In the genomic region with DNA sequence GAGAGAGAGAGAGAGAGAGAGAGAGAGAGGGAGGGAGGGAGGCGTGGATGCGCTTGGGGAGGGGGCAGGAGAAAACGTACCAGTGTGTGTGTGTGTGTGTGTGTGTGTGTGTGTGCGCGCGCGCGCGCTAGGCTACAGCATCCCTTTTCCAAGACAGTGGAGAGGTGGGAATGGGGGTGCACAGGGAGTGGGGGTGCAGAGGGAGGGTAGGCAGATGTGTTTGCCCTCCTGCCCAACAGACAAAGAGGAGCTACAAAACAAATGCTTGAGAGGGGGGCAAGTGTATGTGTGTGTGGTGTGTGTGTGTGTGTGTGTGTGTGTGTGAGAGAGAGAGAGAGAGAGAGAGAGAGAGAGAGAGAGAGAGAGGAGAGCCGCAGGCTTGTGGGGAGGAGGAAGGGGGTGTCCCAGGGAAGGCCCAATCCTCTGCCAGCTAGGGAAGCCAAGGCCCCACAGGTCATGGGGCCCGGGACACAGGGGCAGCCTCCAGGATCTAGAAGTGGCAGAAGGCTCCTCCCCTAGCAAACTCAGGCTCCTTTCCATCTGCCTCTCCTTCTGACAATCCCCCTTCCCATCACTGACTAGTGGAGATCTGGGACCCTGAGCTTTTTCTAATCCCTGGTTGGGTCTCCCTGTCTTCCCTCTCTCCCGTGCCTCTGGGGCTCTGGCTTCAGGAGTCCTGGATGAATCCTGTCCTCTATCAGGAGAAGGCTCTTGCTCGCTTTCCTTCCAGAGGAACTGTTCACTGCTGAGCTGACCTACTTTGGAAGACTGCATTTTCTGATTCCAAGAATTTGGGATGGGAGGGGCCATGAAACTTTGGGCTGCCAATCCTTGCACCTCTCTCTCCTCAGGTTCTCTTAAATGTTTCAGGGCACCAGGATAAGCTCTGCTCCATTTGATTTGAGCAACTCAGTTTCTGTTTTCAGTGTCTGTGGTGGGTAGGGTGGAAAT, we compare ENCODE assay signal across 8 mouse cellular contexts. TPM values are rescaled to one million over a fixed set of nuclear protein-coding genes. Genes with fewer than 3 reads are reported as not detected.
DNase-seq lines count a peak whose midpoint lies in the region; ATAC-seq and TF ChIP-seq lines count a peak whose summit lies in the region.

No protein-coding gene starts in this region.

- H3K4me2 ChIP-seq in heart, embryonic 13.5 days, result peak overlapping the region; percentile 92
- H3K4me2 ChIP-seq in kidney, embryonic 14.5 days (replicated peaks; ENCODE audit: low read depth, low read length), result peak overlapping the region; percentile 81
- peak overlapping the region; percentile 75 for H3K4me2 ChIP-seq in liver, embryonic 14.5 days (ENCODE audit: low read depth)
- H3K4me2 ChIP-seq in neural tube, embryonic 15.5 days, result peak overlapping the region; percentile 64

- peak overlapping the region; percentile 24; the same call in 1 of the 2 replicates for H3K27ac ChIP-seq in heart, embryonic 13.5 days (replicated peaks)
- peak overlapping the region; percentile 2; the same call in 1 of the 2 replicates for H3K27ac ChIP-seq in kidney, embryonic 14.5 days (ENCODE audit: low read depth, low read length)
- H3K27ac ChIP-seq in liver, embryonic 14.5 days, result no peak overlapping the region
- peak overlapping the region; percentile 96 for H3K27ac ChIP-seq in neural tube, embryonic 15.5 days (replicated peaks)

- ATAC-seq in heart, embryonic 13.5 days (ENCODE audit: extremely low read depth, insufficient number of reproducible peaks, low FRiP score, low TSS enrichment), result no peak
- peak; percentile 70 for ATAC-seq in kidney, embryonic 14.5 days (ENCODE audit: low FRiP score, low TSS enrichment)
- ATAC-seq in liver, embryonic 14.5 days (ENCODE audit: insufficient read depth), result no peak; the same call in 1 of the 2 replicates
- peak; percentile 82 for ATAC-seq in neural tube, embryonic 15.5 days (ENCODE audit: low FRiP score)

- WGBS in heart, embryonic 13.5 days, result 5% methylated on average over 13 of the region's 13 CpGs
- 4% methylated on average over 11 of the region's 13 CpGs for WGBS in kidney, embryonic 14.5 days
- WGBS in liver, embryonic 14.5 days (ENCODE audit: insufficient replicate concordance), result 24% methylated on average over 12 of the region's 13 CpGs
- WGBS in neural tube, embryonic 15.5 days, result 5% methylated on average over 13 of the region's 13 CpGs

- H3K9ac ChIP-seq in heart, embryonic 13.5 days, result peak overlapping the region; percentile 82
- H3K9ac ChIP-seq in kidney, embryonic 14.5 days (ENCODE audit: low read depth, low read length), result peak overlapping the region; percentile 31; the same call in 1 of the 2 replicates
- no peak overlapping the region for H3K9ac ChIP-seq in liver, embryonic 14.5 days (replicated peaks)
- H3K9ac ChIP-seq in neural tube, embryonic 15.5 days (replicated peaks), result peak overlapping the region; percentile 48

- H3K9me3 ChIP-seq in heart, embryonic 13.5 days, result no peaks in the 10 kb centered on the region
- H3K9me3 ChIP-seq in kidney, embryonic 14.5 days (ENCODE audit: control insufficient read depth, low read length), result no peaks in the 10 kb centered on the region
- no peaks in the 10 kb centered on the region for H3K9me3 ChIP-seq in liver, embryonic 14.5 days (ENCODE audit: control insufficient read depth, low read length)
- H3K9me3 ChIP-seq in neural tube, embryonic 15.5 days (replicated peaks), result no peaks in the 10 kb centered on the region

- H3K4me3 ChIP-seq in heart, embryonic 13.5 days, result peak overlapping the region; percentile 62
- peak overlapping the region; percentile 49 for H3K4me3 ChIP-seq in kidney, embryonic 14.5 days (ENCODE audit: low read length)
- H3K4me3 ChIP-seq in liver, embryonic 14.5 days (ENCODE audit: insufficient read depth in 1 of 2, low read depth in 2 of 2, low read length in 2 of 2), result peak overlapping the region in 1 of 2 experiments; percentile 34; a peak in 1 of 4 replicates
- peak overlapping the region; percentile 67 for H3K4me3 ChIP-seq in neural tube, embryonic 15.5 days (replicated peaks)

- H3K4me1 ChIP-seq in heart, embryonic 13.5 days, result peaks cover 32% of the 10 kb centered on the region
- peaks cover 15% of the 10 kb centered on the region for H3K4me1 ChIP-seq in kidney, embryonic 14.5 days (ENCODE audit: control insufficient read depth, insufficient read depth, low read length)
- H3K4me1 ChIP-seq in liver, embryonic 14.5 days (replicated peaks; ENCODE audit: control insufficient read depth in 2 of 2, insufficient read depth in 2 of 2, low read length in 1 of 2), result peaks cover 3 to 9% of the 10 kb centered on the region in 2 experiments; a peak in 3 of 4 replicates
- H3K4me1 ChIP-seq in neural tube, embryonic 15.5 days, result peaks cover 42% of the 10 kb centered on the region

- peak; percentile 92 for DNase-seq in heart, adult 11 months
- DNase-seq in heart, postnatal 25 days (ENCODE audit: low spot score), result no peak
- peak; percentile 68 for DNase-seq in embryo, embryonic 11 days
- no peak for DNase-seq in liver, embryonic 14.5 days (ENCODE audit: low read depth in 3 of 3, low spot score in 3 of 3)
- DNase-seq in urinary bladder, postnatal 14 days (ENCODE audit: low spot score), result no peak

- H3K36me3 ChIP-seq in heart, embryonic 13.5 days, result no peaks in the 10 kb centered on the region
- H3K36me3 ChIP-seq in kidney, embryonic 14.5 days (ENCODE audit: control insufficient read depth, insufficient read depth, low read length), result no peaks in the 10 kb centered on the region
- H3K36me3 ChIP-seq in liver, embryonic 14.5 days (replicated peaks; ENCODE audit: control insufficient read depth, insufficient read depth, low read depth), result no peaks in the 10 kb centered on the region
- H3K36me3 ChIP-seq in neural tube, embryonic 15.5 days, result peaks cover 12% of the 10 kb centered on the region

- H3K27me3 ChIP-seq in heart, embryonic 13.5 days (replicated peaks), result peaks cover 17% of the 10 kb centered on the region
- H3K27me3 ChIP-seq in kidney, embryonic 14.5 days (ENCODE audit: control insufficient read depth, insufficient read depth, low read length), result no peaks in the 10 kb centered on the region
- H3K27me3 ChIP-seq in liver, embryonic 14.5 days (ENCODE audit: control insufficient read depth, insufficient read depth, low read length), result peaks cover 18% of the 10 kb centered on the region
- no peaks in the 10 kb centered on the region for H3K27me3 ChIP-seq in neural tube, embryonic 15.5 days (replicated peaks)

- TF ChIP-seq EP300 in liver, embryonic 14.5 days (IDR thresholded peaks at IDR 0.05; ENCODE audit: low read depth), result no peak

- intact Hi-C loops in heart, postnatal 25 days (cut with DNase I), result no loop called here

- TF ChIP-seq CTCF in liver, embryonic 14.5 days (IDR thresholded peaks at IDR 0.05; ENCODE audit: low read depth), result no peak

RNA-seq across cellular contexts. Expression of a gene that starts 0.6 kb away (rescaled TPM):
- total RNA-seq in heart, postnatal 25 days (2021), result 1 to 10 TPM in 1 of 2 experiments, under 1 TPM in 1; 0.52 to 1.2 TPM
- polyA plus RNA-seq in heart, embryonic 13.5 days (2015; fragmentation: Nextera tagmentation; extraction: Ambion mirVana), result 1.3 TPM in 2 replicates
- polyA plus RNA-seq in kidney, embryonic 14.5 days (2014; fragmentation: Nextera tagmentation; extraction: Ambion mirVana), result 1.8 and 2.8 TPM in 2 replicates
- 0.13 and 0.18 TPM in 2 replicates for polyA plus RNA-seq in liver, embryonic 14.5 days (2012; rRNA removed)
- 0.05 TPM in 1 of 2 replicates, not detected in the other for polyA plus RNA-seq in liver, embryonic 14.5 days (2014; fragmentation: Nextera tagmentation; extraction: Ambion mirVana)
- 15.2 and 17.0 TPM in 2 replicates for polyA plus RNA-seq in neural tube, embryonic 15.5 days (2015; fragmentation: Nextera tagmentation; extraction: Ambion mirVana)

RNA-seq across cellular contexts. Expression of a gene that starts 19.9 kb away (rescaled TPM):
- 100 to 1,000 TPM; 253 to 266 TPM for total RNA-seq in heart, postnatal 25 days (2021)
- polyA plus RNA-seq in heart, embryonic 13.5 days (2015; fragmentation: Nextera tagmentation; extraction: Ambion mirVana), result 455 and 482 TPM in 2 replicates
- polyA plus RNA-seq in kidney, embryonic 14.5 days (2014; fragmentation: Nextera tagmentation; extraction: Ambion mirVana), result 1,019 and 1,352 TPM in 2 replicates
- 867 and 921 TPM in 2 replicates for polyA plus RNA-seq in liver, embryonic 14.5 days (2012; rRNA removed)
- 643 and 646 TPM in 2 replicates for polyA plus RNA-seq in liver, embryonic 14.5 days (2014; fragmentation: Nextera tagmentation; extraction: Ambion mirVana)
- polyA plus RNA-seq in neural tube, embryonic 15.5 days (2015; fragmentation: Nextera tagmentation; extraction: Ambion mirVana), result 381 and 453 TPM in 2 replicates

RNA-seq across cellular contexts. Expression of a gene that starts 27.5 kb away (rescaled TPM):
- 10 to 100 TPM; 22.1 to 23.1 TPM for total RNA-seq in heart, postnatal 25 days (2021)
- 11.1 and 12.4 TPM in 2 replicates for polyA plus RNA-seq in heart, embryonic 13.5 days (2015; fragmentation: Nextera tagmentation; extraction: Ambion mirVana)
- polyA plus RNA-seq in kidney, embryonic 14.5 days (2014; fragmentation: Nextera tagmentation; extraction: Ambion mirVana), result 6.8 and 10.1 TPM in 2 replicates
- 8.1 and 8.6 TPM in 2 replicates for polyA plus RNA-seq in liver, embryonic 14.5 days (2012; rRNA removed)
- 7.6 and 9.9 TPM in 2 replicates for polyA plus RNA-seq in liver, embryonic 14.5 days (2014; fragmentation: Nextera tagmentation; extraction: Ambion mirVana)
- 15.7 and 17.0 TPM in 2 replicates for polyA plus RNA-seq in neural tube, embryonic 15.5 days (2015; fragmentation: Nextera tagmentation; extraction: Ambion mirVana)

RNA-seq across cellular contexts. Expression of a gene that starts 49.6 kb away (rescaled TPM):
- total RNA-seq in heart, postnatal 25 days (2021), result 10 to 100 TPM; 68.9 to 72.5 TPM
- 60.4 and 62.1 TPM in 2 replicates for polyA plus RNA-seq in heart, embryonic 13.5 days (2015; fragmentation: Nextera tagmentation; extraction: Ambion mirVana)
- polyA plus RNA-seq in kidney, embryonic 14.5 days (2014; fragmentation: Nextera tagmentation; extraction: Ambion mirVana), result 34.9 and 54.6 TPM in 2 replicates
- 17.8 and 19.3 TPM in 2 replicates for polyA plus RNA-seq in liver, embryonic 14.5 days (2012; rRNA removed)
- 24.5 and 26.2 TPM in 2 replicates for polyA plus RNA-seq in liver, embryonic 14.5 days (2014; fragmentation: Nextera tagmentation; extraction: Ambion mirVana)
- polyA plus RNA-seq in neural tube, embryonic 15.5 days (2015; fragmentation: Nextera tagmentation; extraction: Ambion mirVana), result 103 and 108 TPM in 2 replicates

RNA-seq across cellular contexts. Expression of a gene that starts 57.0 kb away (rescaled TPM):
- total RNA-seq in heart, postnatal 25 days (2021), result 1 to 10 TPM; 8.3 to 8.6 TPM
- polyA plus RNA-seq in heart, embryonic 13.5 days (2015; fragmentation: Nextera tagmentation; extraction: Ambion mirVana), result 3.7 and 4.1 TPM in 2 replicates
- polyA plus RNA-seq in kidney, embryonic 14.5 days (2014; fragmentation: Nextera tagmentation; extraction: Ambion mirVana), result 5.1 and 11.8 TPM in 2 replicates
- polyA plus RNA-seq in liver, embryonic 14.5 days (2012; rRNA removed), result 1.3 and 1.4 TPM in 2 replicates
- polyA plus RNA-seq in liver, embryonic 14.5 days (2014; fragmentation: Nextera tagmentation; extraction: Ambion mirVana), result 1.1 and 1.5 TPM in 2 replicates
- 3.1 and 6.6 TPM in 2 replicates for polyA plus RNA-seq in neural tube, embryonic 15.5 days (2015; fragmentation: Nextera tagmentation; extraction: Ambion mirVana)

Comparison
In these comparisons a context has a peak if more than half of its experiments do, and no peak if none do; other contexts are left out.
1. DNase-seq: peak in heart, adult 11 months (single experiment) and embryo, embryonic 11 days (single experiment); none in heart, postnatal 25 days (single experiment), liver, embryonic 14.5 days (0 of 3) and urinary bladder, postnatal 14 days (single experiment).
2. ATAC-seq: peak in kidney, embryonic 14.5 days (single experiment) and neural tube, embryonic 15.5 days (single experiment); none in heart, embryonic 13.5 days (single experiment) and liver, embryonic 14.5 days (single experiment).
3. Peak in every context shown above with its lines, with median percentiles within 50 percentile points of each other: H3K4me2 ChIP-seq.